Mouse (Mus musculus) forelimb bud, embryonic 11.5 days (tissue): ENCODE measurements around the gene Gm45716.

Source experiments
- DNase-seq: peaks from one replicate; pipeline ENCODE4 v3.0.0-alpha.2; 2012; ENCODE audit warnings: low read depth, low spot score

Gene Gm45716

DNA sequence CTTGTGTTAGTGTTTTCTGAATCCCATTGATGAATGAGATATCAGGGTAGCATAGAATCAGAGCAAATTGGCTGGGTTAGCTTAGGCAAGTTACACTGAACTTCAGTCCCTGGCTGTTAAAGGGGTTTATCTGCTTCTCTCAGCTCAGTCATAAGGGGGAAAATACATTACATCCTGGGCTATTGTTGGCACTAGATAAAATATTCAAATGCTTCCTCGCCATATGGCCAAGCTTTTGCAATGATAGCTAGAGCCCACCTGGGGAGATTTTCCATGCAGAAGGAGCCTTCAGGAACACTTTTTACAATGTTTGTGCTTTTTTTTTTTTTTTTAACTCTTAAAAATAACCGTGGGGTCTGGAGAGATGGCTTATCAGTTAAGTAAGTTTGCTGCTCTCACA is 96.6 kb downstream of the Gm45716 start:
- no peak for DNase-seq

GRCm38 (mm10) chr11:90284623-90285022 is 97.1 kb downstream of the Gm45716 start:
- DNase-seq, result no peak

DNA sequence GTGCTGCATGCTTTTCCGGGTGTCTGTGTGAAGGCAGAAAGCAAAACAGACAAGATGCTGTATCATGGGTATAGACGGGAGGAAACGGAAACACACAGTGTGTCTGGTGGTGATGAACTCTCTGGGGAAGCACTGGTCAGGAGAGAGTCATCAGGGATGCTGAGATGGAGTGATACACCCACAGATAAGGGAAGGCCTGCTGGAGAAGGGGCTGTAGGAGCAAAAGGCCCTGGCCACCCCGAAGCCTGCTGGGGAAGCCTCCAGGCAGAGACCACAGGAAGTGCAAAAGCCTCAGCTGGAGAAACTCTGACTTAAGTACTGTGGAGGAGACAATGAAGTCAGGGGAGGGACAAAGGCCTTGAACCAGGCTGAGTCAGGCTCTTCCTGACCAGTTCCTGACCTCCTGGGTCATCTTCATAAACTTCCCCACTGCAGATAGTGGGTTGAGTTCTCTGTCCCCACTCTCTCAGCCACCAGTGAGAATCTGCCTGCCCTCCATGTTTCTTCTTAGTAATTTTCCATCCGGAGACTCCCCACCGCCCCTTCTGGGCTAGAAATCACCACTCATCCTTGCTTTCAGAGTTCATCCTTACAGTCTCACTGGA is 99.2 kb downstream of the Gm45716 start:
- DNase-seq, result no peak

DNA sequence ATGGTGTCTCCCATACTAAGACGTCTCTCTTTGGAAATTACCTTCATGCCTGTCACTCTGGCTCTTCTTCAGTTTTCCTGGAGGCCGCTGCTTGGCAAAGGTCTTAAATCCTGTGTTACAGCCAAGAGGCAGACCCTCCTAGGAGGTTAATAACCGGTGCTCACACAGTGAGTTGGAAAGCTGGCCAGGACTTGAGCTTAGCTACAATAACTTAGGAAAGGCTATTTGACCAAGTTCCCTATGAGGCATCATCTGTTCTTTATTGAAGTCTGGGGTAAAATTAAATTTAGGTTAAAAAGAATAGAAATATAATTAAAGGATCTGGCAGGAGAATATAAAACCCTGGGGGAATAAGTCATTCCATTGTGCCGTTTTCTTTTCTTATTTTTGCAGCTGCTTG is 103.7 kb downstream of the Gm45716 start:
- DNase-seq, result no peak

- no peak for DNase-seq
Measured at GRCm38 (mm10) chr11:90292766-90293165, 105.3 kb downstream of the Gm45716 start.

- DNase-seq, result no peak
Measured at GRCm38 (mm10) chr11:90294622-90295021, 107.1 kb downstream of the Gm45716 start.
